Mouse (Mus musculus) hindbrain, embryonic 16.5 days (tissue): ENCODE measurements around the gene Ubl4b. TPM values are rescaled to one million over a fixed set of nuclear protein-coding genes. Genes with fewer than 3 reads are reported as not detected.

Source experiments
- polyA plus RNA-seq: library from polyadenylated mRNA; unstranded; fragments of >200 nt; fragmentation: Nextera tagmentation; extraction: Ambion mirVana; gene quantifications from 2 replicates; pipeline ENCODE4 v1.2.1, GENCODE M21; 2015

The Ubl4b gene
- polyA plus RNA-seq, 1 experiment from 2014 or later = not detected

Other genes starting within 250 kb of the Ubl4b start
- 5.3 and 6.5 TPM in 2 replicates for gene Rbm15, start 221.4 kb downstream of the Ubl4b start, polyA plus RNA-seq
- gene Kcnc4, start 95.5 kb downstream of the Ubl4b start, polyA plus RNA-seq = 8.7 and 9.7 TPM in 2 replicates
- gene Slc6a17, start 37.1 kb downstream of the Ubl4b start, polyA plus RNA-seq = 19.1 and 20.4 TPM in 2 replicates
- 0.29 and 0.40 TPM in 2 replicates for gene Alx3, start 40.0 kb upstream of the Ubl4b start, polyA plus RNA-seq
- gene Gm10961, start 76.2 kb upstream of the Ubl4b start, polyA plus RNA-seq = not detected in 2 replicates
- gene Strip1, start 76.6 kb upstream of the Ubl4b start, polyA plus RNA-seq = 131 and 139 TPM in 2 replicates
- 116 and 117 TPM in 2 replicates for gene Ahcyl1, start 141.5 kb upstream of the Ubl4b start, polyA plus RNA-seq
- 8.0 and 9.8 TPM in 2 replicates for gene Csf1, start 205.4 kb upstream of the Ubl4b start, polyA plus RNA-seq